Mouse (Mus musculus) mouse embryonic stem cell (cell line): ENCODE measurements around the gene Pphln1.

Experiments
- in situ Hi-C, 2 experiments: fragments of 300-500 bp; cut with MboI; formaldehyde crosslinking; loops; 1 replicate in 1 of 2; 3 replicates in 1 of 2; pipeline ENCODE4 v1.14.3; 2019 to 2020; ENCODE audit warnings: low sequenced_read_pairs in 2 of 2, low pct_unique_long_range_greater_than_20kb in 1 of 2, mixed read lengths in 1 of 2; ENCODE audit not compliant: unreplicated experiment in 1 of 2

The Pphln1 gene

DNA sequence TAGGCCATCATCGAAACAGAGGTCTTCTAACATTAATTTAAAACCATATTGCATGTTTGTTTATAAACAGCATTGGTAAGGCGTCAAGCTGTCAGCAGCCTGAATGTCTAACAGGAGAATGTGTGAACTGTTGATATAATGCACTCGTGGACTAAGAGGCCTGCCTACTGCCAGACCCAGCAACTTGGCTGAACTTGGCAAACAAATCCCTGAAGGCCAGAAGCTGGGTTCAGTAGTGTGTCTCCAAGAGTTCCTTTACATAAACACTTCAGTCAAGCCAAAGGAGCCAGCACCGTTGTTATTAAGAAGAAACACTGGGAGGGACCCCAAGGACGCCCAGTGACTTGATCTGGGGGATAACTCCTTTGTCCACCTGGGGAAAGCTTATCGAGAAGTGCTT lies 18.1 kb downstream of the Pphln1 start:
- in situ Hi-C loops = no loop called here

DNA sequence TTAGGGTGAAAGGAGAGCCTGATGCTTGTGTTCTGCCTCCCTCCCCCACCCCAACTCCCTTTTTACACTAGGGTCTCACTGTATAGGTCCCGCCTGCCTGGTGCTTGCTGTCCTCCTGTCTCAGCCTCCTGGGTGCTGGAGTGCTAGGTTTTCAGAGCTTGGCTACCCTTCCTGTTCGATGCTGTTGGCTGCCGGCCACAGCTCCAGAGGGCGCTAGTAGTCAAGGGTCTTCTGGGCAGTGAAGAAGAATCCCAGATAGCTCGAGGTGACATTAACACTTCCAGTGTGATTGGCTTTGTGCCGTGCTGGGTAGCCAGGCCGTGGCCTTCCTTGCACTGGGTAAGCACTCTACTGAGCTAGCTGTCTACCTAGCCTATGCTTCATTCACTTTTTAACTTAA lies 22.4 kb downstream of the Pphln1 start:
- in situ Hi-C loops = no loop called here

DNA sequence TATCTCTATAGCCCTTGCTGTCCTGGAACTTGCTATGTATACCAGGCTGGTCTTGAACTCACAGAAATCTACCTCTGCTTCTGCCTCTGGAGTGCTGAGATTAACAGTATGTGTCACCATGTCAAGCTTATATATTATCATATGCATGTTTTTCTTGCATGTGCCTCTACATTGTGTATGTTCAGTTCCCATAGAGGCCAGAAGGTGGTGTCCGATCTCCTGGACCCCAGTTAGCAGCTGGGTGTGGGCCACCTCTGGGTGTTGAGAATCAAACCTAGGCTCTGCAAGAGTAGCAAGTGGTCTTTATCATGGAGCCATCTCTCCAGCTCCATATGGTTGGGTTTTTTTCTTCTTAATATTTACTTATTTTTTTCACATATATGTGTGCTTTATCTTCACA lies 24.4 kb downstream of the Pphln1 start:
- in situ Hi-C loops = no loop called here

DNA sequence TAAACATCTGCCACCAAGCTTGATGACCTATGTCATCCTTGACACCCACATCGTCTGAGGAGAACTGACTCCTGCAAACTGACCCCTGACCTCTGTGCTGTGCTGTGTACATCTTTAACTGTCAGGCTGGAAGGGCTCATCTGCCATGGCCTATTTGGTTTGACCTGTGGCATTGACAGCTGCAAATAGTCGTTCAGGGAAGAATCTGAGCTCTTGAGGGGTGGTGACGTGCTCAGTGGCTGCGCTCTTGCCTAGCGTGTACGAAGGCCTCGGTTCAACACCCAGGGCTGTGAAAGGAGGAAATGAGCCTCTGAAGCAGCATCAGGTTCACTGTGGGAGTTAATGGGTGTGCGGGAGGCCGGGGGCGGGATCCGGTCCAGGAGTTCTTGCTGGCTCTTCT lies 35.7 kb downstream of the Pphln1 start:
- in situ Hi-C loops = loop anchor here in 1 of 2 experiments (10.0 kb wide), 1 partner anchor 141 kb away; no protein-coding TSS in a partner anchor

DNA sequence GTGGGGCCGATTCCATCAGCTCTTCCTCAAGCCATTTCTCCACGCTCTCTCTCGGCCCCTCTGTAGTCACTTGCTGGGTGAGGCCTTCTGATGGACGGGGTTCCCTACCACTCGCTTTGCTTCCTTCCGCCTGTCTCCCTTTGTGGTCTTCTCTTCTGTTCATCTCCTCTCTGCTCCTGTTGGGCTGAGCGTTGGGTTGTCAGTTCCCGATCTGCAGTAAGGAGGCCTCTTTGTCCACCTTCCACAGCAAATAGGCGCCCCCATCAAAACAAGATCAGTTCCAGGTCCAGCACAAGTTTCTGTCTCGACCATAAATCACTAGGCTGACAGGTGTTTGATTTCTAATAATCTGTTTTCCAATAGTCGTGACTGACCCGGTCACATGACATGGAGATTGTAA lies 37.8 kb downstream of the Pphln1 start:
- in situ Hi-C loops = loop anchor here in 1 of 2 experiments (10.0 kb wide), 1 partner anchor 139 kb away; no protein-coding TSS in a partner anchor

DNA sequence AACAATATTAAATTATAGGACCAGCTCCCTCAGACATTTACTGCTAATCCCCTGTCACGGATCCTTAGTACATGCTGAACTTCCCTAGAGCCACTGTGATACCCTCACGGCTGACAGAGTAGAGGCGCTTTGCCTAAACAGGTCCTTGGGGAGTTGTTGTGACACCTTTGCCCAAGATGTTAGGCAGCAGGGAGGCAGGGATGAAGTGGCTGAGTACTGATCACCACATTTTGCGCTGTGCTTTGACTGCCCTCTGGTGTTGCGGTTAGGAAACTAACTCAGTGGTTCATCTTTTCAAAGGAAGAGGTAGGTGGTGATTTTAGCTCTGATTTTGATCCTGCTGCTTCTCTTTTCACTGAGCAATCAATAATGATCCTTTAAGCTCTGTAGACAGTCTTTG lies 40.5 kb downstream of the Pphln1 start:
- in situ Hi-C loops = loop anchor here in 1 of 2 experiments (10.0 kb wide), 1 partner anchor 136 kb away; no protein-coding TSS in a partner anchor

DNA sequence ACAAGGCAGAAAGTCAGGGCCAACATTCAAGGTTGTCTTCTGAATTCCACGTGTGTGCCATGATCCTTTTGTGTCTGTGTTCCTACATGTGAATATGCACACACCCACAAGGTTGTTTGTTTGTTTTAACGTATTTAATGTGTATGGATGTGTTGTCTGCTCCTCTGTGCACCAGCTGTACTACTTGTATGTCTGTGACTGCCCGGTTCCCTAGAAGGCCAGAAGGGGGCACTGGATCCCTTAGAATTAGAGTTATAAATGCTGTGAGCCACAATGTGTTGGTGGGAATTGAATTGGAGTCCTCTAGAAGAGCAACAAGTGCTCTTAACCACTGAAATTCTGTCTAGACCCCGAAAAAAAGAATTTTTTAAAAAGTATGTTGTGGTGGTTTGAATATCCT lies 44.1 kb downstream of the Pphln1 start:
- in situ Hi-C loops = no loop called here

DNA sequence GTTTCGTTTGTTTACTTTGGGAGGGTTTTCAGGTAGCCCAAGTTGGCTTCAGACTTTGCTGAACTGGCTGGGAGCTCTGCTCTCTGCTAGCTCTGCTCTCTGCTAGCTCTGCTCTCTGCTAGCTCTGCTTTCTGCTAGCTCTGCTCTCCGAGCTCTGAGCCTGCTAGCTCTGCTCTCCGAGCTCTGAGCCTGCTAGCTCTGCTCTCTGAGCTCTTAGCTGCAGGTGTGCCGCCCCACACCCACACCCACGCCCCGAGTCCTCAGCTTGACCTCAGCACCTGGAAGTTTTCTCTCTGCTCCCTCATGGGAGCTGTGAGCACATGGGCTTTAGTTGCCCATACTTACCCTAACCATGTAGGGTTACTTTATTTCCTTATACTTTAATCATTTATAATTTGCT lies 45.5 kb downstream of the Pphln1 start:
- in situ Hi-C loops = no loop called here

DNA sequence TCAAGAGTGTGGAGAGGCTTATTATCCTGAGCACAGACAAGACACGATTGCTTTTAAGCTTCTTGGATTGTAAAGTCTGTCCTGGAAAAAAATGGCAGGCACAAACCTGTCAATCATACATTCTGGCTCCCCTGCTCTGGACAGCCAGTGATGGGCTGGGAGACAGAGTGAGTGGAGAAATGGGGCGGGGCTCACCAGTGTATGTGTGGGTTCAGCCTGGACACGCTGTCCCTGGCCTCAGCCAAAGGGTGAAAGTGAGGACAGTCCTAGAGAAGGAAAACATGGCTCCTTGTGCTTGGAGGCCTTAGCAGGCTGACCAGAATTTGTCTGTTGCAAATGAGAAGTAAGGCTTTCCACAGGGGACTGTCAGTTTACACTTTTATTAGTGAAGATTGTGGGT lies 50.7 kb downstream of the Pphln1 start:
- in situ Hi-C loops = no loop called here

DNA sequence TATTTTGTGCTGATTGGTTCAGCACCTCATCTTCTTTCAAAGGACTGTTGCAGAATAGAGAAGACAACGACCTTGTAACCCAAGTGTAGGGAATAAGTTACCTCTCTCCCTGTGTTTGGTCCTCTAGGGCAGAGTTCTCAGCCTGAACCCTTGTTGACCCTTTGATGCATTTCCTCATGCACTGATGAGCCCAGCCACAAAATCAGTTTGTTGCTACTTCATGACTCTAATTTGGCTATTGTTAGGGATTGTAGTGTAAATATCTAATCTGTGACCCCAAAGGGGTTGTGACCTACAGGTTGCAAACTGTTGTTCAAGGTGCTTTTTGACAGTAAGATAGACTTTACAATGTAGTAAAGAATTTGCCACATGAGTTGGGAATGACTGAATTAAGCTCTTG lies 55.1 kb downstream of the Pphln1 start:
- in situ Hi-C loops = no loop called here

DNA sequence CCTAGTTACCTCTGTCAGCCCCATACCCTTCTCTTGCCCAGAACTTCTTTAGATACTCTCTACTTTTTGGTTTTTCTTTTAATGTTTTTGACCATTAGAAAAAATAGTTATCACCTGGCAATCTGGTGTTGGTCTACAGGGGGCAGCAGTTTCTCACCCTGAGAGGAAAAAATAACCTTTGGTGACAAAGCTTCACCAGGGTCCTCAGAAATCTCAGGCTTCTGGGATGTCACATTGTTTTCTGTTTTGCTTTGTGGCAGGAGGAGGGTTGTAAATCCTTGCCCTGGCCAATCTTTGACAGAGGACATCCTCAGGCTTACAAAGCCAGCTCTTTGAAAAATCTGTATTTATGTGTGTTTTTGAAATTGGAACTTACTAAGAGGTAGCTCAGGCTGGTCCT lies 57.9 kb downstream of the Pphln1 start:
- in situ Hi-C loops = no loop called here

DNA sequence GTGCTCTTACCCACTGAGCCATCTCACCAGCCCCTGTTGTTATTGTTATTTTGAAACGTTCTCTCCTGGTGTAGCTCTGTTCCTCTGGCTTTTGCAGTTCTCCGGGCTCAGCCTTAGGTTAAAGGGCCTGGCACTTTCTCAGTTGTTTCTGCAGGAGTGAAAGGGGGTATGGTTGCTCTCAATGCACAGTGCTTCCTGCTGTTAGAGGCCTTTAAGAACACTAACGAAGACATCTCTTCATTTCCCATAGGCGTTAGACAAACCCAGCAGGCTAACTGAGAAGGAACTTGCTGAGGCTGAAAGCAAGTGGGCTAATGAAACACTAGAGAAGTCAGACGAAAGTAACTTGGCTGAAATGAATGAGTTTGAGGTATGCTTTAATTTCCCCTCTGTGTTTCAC lies 61.3 kb downstream of the Pphln1 start:
- in situ Hi-C loops = no loop called here

DNA sequence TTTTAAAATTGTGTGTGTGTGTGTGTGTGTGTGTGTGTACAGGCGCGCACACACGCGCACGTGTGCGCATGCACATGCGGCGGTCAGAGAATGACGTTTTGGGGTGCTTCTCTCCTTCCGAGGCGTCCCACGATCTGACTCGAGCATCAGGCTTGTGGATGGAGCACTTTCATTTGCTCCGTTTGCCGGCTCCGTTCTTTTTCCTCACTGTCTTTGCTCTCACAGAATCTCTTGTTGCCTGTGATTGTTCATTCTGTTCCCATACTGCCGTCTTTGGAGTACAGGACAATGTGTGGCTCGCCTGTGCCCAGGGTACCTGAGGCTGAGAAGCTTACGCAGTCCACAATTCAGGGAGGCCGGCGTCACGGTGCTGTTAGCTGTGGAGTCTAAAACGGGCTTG lies 62.9 kb downstream of the Pphln1 start:
- in situ Hi-C loops = no loop called here

DNA sequence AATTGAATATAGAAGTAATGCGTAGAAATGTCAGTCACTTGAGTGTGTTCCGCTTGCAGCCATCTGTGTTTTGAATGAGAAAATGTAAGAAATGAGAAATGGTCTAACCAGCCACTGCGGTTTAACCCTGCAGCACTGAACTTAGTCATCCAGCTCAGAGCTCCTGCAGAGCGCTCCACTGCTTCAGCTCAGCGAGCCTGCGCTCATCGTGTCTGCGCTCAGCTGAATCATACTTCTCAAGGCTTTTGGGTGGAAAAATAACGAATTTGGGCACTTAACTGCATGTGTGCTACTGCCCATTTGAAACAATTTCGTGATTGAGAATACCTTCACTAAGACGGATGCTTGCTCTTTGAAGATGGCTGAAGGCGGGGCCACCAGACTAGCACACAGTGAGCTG lies 73.5 kb downstream of the Pphln1 start:
- in situ Hi-C loops = no loop called here

DNA sequence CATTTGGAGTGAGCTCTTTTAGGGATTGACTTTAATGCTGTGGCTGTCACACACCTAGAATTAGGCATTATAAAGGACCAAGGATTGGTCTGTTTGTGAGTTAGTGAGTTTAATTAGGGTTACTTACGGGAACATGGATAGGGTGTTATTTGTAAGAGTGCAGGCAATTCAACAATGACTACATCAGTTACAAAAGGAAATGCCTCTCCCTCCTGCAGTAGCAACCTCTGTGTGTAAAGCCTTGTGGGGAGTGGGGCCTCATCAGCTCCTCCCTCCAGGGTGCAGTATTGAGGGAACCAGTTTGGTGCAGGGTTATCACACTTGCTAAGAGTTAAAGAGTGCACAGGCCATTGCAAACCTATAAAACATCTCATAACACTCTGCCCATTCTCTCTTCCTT lies 73.9 kb downstream of the Pphln1 start:
- in situ Hi-C loops = no loop called here

DNA sequence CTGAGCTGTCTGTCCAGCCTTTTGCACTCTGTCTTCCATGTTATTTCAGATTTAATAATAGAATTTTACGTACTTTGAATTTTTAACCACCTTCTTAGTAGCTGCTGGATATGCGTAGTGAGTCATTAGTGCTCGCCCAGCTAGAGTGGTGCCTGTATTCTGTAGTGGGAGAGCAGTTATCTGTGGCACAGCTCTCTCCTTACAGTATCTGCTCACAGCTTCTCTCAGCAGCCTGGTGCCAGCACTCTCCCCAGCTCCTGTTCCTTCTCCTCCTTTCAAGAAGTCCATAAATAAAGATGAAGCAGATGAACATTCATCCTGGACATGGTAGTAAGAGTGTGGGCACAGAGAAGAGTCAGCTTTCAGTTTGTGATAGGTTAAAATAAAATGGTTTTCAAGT lies 76.1 kb downstream of the Pphln1 start:
- in situ Hi-C loops = no loop called here

DNA sequence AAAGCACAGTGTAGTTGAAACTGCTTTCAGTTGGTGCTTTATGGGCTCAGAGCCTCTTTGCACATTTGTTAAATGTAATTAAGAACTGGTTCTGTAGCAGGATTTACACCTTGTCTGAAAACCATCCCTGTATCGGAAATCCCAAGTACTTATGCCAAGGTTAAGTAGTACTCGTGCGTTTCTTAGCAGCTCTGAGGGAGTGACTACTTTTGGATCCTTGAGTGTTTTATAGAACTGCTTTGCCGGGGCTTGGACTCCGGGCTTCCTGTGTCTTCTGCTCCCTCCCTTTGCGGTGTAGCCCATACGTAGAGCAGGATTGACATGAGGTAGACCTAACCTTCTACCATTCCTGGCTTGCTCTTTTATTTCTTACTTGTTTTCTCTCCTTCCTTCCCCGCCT lies 77.5 kb downstream of the Pphln1 start:
- in situ Hi-C loops = no loop called here

DNA sequence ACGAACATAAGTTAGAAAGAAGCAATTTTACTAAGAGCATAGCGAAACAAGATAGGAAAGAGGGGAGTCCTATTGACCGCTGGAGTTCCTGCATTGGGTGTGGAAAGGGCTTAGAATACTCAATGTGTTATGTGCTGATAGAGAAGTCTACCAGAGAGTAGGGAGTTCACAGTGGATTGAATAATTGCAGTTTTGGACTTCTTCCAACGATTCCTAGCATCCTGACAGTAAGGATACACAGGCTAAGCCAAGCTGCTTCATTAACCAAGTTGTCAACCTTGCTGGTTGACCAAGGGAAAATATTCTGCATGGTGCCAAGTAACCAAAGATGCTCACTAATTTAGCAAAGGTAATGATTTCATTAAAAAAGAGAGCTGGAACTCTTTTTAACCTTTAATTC lies 79.6 kb downstream of the Pphln1 start:
- in situ Hi-C loops = no loop called here

DNA sequence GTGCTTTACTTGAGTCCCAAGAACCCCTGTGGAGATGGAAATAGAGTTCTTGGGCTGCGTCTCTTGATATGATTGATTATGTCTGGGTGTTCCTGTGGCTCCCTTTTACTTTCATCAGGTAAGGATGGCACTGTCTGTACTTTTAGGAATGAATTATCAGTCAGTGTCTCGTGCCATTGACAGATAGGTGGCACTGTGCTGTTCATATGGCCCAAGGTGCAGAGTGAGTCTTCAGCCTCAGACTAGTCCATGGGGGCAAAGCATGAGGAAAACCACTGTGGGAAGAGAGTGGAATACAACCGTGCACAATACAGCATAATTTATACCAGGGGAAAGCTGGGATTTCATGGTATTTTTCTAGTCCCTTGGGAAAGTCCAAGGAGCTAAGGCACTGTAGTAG lies 80.5 kb downstream of the Pphln1 start:
- in situ Hi-C loops = no loop called here

DNA sequence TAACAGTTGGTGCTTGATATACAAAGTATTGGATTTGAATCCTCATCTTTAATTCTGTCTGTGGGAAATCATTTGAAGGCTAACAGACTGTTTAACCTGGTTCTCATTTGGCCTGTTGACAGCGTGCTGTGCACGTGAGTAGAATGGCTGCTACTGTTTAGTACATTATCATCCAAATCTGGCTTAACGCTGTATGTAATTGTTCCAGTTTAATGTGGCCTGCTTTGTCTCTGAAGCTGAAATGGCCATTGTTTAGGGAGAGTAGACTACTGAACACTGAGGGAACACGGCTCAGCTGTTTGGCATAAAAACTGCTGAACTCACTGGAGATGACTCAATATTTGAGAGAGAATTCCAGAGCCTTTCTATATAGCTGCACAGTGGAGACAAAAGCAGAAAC lies 81.3 kb downstream of the Pphln1 start:
- in situ Hi-C loops = no loop called here

DNA sequence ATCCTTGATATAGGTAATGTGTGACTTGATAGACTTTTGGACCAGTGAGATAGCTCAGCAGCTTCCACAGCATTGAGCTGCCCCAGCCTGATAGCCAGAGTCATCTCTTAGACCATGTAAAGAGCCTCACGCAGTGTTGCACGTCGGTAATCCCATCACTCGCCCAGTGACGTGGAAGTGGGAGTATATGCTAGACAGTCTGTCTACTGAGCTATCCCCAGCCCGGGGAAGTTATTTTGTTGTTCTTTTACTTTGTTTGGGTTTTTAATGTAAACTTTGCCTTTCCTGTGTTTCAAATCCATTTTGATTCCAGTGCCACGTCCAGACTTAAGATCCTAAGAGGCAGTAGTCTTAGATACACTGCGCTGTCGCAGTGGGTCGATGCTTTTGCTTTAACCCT lies 83.0 kb downstream of the Pphln1 start:
- in situ Hi-C loops = no loop called here
